Mouse (Mus musculus) limb, embryonic 14.5 days (tissue): ENCODE data around the gene Rsad2. TPM values are rescaled to one million over a fixed set of nuclear protein-coding genes. Genes with fewer than 3 reads are reported as not detected.
A peak's percentile ranks its signal among the peaks of the same experiment; 100 is the strongest.
"Not testable (repeated sequence)": the region's sequence is repeated elsewhere in the genome, so short reads cannot be mapped to it uniquely, and the experiment has no call there.

Experiments used
- ATAC-seq: fragments of 200-750 bp; cut with Nextera tagmentation; 2 replicates; pipeline ENCODE4 v1.8.0; 2017; ENCODE audit warnings: low read depth, moderate number of reproducible peaks, moderate TSS enrichment; ENCODE audit not compliant: low FRiP score
- DNase-seq: peaks from one replicate; pipeline ENCODE4 v3.0.0-alpha.2; 2015; ENCODE audit warnings: low spot score
- H3K27ac ChIP-seq: fragments of 300-500 bp; sonication (generic); replicated peaks from 2 replicates; pipeline ENCODE4 v1.5.1; 2014; ENCODE audit warnings: low read depth, mild to moderate bottlenecking, low read length, moderate library complexity, mixed read lengths
- H3K27me3 ChIP-seq: fragments of 300-500 bp; sonication (generic); 2 replicates; pipeline ENCODE4 v1.6.1; 2014; ENCODE audit warnings: low read length, mixed read lengths; ENCODE audit not compliant: control insufficient read depth, insufficient read depth
- H3K36me3 ChIP-seq: fragments of 300-500 bp; sonication (generic); 2 replicates; pipeline ENCODE4 v1.6.1; 2014; ENCODE audit warnings: mild to moderate bottlenecking, low read length, moderate library complexity, mixed read lengths; ENCODE audit not compliant: control insufficient read depth, insufficient read depth
- H3K4me1 ChIP-seq: fragments of 300-500 bp; sonication (generic); 2 replicates; pipeline ENCODE4 v1.6.1; 2014; ENCODE audit warnings: antibody characterized with exemption, low read length, mixed read lengths; ENCODE audit not compliant: control insufficient read depth, insufficient read depth
- H3K4me2 ChIP-seq: fragments of 300-500 bp; sonication (generic); replicated peaks from 2 replicates; pipeline ENCODE4 v1.6.1; 2014; ENCODE audit warnings: low read depth, mild to moderate bottlenecking, low read length, moderate library complexity; ENCODE audit not compliant: severe bottlenecking
- H3K4me3 ChIP-seq: fragments of 300-500 bp; sonication (generic); replicated peaks from 2 replicates; pipeline ENCODE4 v1.5.1; 2014; ENCODE audit warnings: low read length
- H3K9ac ChIP-seq: fragments of 300-500 bp; sonication (generic); 2 replicates; pipeline ENCODE4 v1.6.1; 2014; ENCODE audit warnings: mild to moderate bottlenecking, low read depth, low read length, moderate library complexity; ENCODE audit not compliant: severe bottlenecking
- H3K9me3 ChIP-seq: fragments of 300-500 bp; sonication (generic); 2 replicates; pipeline ENCODE4 v1.6.1; 2016; ENCODE audit warnings: low read length; ENCODE audit not compliant: control insufficient read depth
- POLR2A ChIP-seq: fragments of 200-500 bp; IDR thresholded peaks from 2 replicates; pipeline ENCODE4 v1.8.0; 2012; ENCODE audit warnings: inconsistent platforms, mild to moderate bottlenecking, moderate library complexity, borderline replicate concordance; ENCODE audit not compliant: insufficient read depth, insufficient read length; ENCODE audit errors: extremely low read depth
- WGBS: fragments of 180-500 bp; shearing (Covaris S2); extraction: QIAGEN DNeasy Blood & Tissue Kit; methylation state at CpG from one replicate; pipeline ENCODE4 v1.1.7; 2014; 5-methylcytosine and 5-hydroxymethylcytosine counted together
- polyA plus RNA-seq, 2 experiments: library from polyadenylated mRNA; depleted of rRNA in 1 of 2; stranded (reverse) in 1 of 2; unstranded in 1 of 2; fragments of >200 nt; fragmentation: Nextera tagmentation in 1 of 2; extraction: Ambion mirVana in 1 of 2; gene quantifications; 2 replicates each; pipeline versions ENCODE4 v1.2.1 to v1.2.3; 2012 to 2014

The Rsad2 gene
- 0.46 and 0.55 TPM in 2 replicates for polyA plus RNA-seq (2012; rRNA removed)
- 0.66 and 0.91 TPM in 2 replicates for polyA plus RNA-seq (2014; fragmentation: Nextera tagmentation; extraction: Ambion mirVana)

DNA sequence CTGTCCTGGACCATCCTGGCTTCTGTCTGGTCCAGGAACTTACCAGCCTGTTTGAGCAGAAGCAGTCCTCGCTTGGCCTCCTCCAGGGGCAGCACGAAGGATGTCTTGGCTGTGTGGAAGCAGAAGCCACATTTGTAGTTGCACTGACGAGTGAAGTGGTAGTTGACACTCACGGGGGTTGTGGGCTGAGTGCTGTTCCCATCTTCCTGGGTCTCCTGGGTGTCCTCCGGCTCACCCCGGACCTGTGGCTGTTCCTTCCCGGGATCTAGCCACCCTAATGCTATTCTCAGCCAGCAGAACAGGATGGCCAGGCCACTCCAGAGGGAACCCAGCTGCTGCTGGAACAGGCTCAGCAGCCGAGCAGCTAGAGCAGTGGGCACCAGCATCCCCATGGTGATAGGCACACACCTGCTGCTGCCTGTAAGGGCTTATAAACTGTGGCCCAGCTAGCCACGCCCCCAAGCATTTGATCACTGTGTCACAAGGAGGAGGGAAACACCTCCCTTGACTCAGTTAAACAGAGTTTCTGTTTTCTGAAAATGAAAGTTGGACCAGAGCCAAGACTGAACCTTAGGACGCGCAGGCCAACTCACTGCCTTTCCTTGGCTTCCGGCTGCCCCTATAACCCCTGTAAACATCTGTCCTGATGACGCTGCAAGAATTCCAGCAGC is at the start of gene Rsad2:
Rsad2 (minus strand) TSS at position 425 of the 671 bp plus-strand sequence.
- H3K4me1 ChIP-seq: peaks cover 14% of the 10 kb centered on the region; the same call in 1 of the 2 replicates
- no peak within 1 kb of the TSS for H3K4me3 ChIP-seq
- DNase-seq: peak; percentile 82
- H3K4me2 ChIP-seq: no peak within 1 kb of the TSS; the same call in 1 of the 2 replicates
- WGBS: 34% methylated on average over 13 of the region's 13 CpGs
- H3K36me3 ChIP-seq: no peaks in the 10 kb centered on the region
- no peaks in the 10 kb centered on the region for H3K27me3 ChIP-seq
- H3K9ac ChIP-seq: no peak within 1 kb of the TSS
- no peaks in the 10 kb centered on the region for H3K9me3 ChIP-seq
- no peak within 1 kb of the TSS for H3K27ac ChIP-seq
- ATAC-seq: peak; percentile 88
- TF ChIP-seq POLR2A: no peak

DNA sequence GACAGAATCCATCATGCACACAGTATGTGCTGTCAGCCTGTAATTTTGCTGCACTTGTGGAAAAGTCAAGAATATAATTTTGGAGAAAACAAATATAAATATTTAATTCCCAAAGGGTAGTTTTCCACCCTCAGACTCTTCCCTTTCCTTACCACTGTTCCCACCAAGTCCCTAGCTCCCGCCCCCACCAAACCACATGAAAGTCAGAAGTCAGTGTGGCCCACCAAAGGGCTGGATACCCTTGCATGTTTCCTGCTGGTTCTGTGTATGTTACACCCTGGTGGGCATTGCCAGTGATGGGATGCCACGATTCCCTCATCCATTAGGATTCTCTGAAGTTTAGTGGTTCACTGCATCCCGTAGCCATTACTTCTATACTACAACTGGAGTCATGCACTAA is 44.8 kb upstream of the Rsad2 start:
- Histone ChIP-seq H3K4me2 (no peak overlapping the region), H3K27ac (no peak overlapping the region), H3K9me3 (no peaks in the 10 kb centered on the region), H3K9ac (no peak overlapping the region), H3K27me3 (no peaks in the 10 kb centered on the region), H3K4me1 (no peaks in the 10 kb centered on the region), H3K4me3 (no peak overlapping the region), H3K36me3 (no peaks in the 10 kb centered on the region)
- TF ChIP-seq POLR2A: no peak
- no peak for ATAC-seq
- DNase-seq: no peak
- WGBS: 88% methylated on average over 3 of the region's 3 CpGs

DNA sequence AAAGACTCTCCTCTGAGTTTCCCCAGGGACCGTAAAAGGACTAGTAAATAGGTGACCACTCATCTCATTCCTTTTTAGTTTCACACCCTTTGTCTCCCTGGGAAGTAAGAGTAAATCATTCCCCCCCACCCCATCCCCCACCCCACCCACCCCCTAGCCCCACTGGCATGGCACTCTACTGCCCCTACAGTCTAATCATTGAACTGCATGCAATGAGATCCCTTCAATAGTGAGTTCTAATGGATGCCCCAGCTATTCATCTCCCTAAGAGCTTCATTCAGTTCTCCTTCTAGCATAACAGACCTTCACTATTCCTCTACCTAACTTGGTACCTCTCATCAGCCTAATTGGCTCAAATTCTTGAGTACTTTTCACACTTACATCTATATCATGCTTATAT is 33.7 kb upstream of the Rsad2 start:
- no peak for TF ChIP-seq POLR2A
- ATAC-seq: no peak

DNA sequence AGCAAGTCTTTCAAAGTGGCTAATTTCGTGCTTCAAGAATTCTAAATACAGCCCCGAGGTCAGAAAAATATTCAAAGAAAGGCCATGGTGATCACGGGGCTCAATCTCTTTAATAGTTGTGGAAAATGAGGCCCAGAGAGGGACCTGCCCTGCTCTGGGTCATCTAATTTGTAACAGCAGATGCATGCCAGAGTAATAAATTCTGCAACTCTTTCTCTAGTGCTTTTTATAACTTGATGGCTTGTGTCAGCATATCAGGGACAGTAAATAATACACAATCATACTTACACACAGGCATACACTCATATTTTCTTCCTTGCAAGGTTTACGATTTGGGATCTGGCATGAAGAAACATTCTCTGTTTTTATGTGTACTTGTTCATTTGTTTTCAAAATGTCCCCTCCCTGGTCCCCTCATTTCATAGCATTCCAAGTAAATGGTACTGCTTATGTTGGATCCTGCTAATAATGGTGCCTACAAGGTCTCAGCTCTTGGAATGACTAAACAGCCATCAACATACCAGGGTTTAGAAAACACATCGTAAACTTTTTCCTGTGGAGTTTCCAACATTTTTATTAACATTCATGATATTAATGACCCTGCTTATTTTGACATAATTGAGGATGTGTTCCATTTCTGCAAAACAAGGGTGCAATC is 32.5 kb upstream of the Rsad2 start:
- Histone ChIP-seq H3K9me3 (no peaks in the 10 kb centered on the region), H3K9ac (no peak overlapping the region), H3K4me2 (peak overlapping the region; percentile 22), H3K36me3 (no peaks in the 10 kb centered on the region), H3K27me3 (no peaks in the 10 kb centered on the region), H3K27ac (no peak overlapping the region), H3K4me3 (no peak overlapping the region), H3K4me1 (peaks cover 8% of the 10 kb centered on the region)
- TF ChIP-seq POLR2A: no peak
- ATAC-seq (peak; percentile 72; the same call in 1 of the 2 replicates), DNase-seq (peak; percentile 28)
- WGBS: 19% methylated on average over 5 of the region's 5 CpGs

More for the DNA sequence above, 33.7 kb upstream of the Rsad2 start:
- peaks cover 13% of the 10 kb centered on the region for H3K4me1 ChIP-seq
- H3K27ac ChIP-seq: no peak overlapping the region
- no peak overlapping the region for H3K9ac ChIP-seq
- H3K36me3 ChIP-seq: no peaks in the 10 kb centered on the region
- H3K4me2 ChIP-seq: no peak overlapping the region
- H3K4me3 ChIP-seq: no peak overlapping the region
- DNase-seq: no peak
- H3K9me3 ChIP-seq: no peaks in the 10 kb centered on the region
- no peaks in the 10 kb centered on the region for H3K27me3 ChIP-seq
- WGBS: 96% methylated on average over 1 of the region's 1 CpGs

DNA sequence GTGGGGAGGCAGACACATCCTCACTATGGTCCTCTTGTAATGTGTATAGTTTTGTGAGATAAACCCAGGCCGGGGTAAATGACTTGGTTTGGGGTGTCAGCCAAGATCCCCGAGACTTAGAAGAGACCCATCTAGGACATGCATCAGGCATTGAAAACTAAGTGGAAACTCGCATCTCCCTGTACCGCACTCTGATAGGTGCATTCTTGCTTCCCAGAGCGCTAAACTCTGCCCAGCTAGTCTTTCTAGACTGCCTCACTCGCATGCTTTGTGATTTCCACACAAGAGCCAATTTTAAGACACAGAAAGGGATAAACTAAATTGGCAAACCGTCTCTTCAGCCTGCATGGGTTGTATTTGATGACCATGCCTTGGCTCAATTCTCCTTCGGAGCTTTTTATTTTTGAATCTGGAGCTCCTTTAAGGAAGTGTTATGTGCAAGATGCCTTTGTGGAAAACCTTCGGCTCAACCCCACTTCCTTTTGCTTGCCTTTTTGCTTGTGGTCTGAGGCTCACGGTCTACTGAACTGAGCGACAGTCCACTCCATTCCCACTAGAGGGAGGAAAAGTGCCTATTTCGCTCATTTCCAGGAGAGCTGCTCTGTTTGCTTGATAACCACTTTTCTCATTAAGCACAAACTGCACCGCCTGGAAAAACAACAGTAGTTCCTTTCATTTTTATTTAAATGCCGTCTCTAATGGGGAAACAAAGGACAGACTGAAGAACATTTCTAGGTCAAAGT is 31.8 kb upstream of the Rsad2 start:
- peak; percentile 60 for ATAC-seq
- H3K9ac ChIP-seq: no peak overlapping the region
- H3K4me1 ChIP-seq: peaks cover 8% of the 10 kb centered on the region
- H3K36me3 ChIP-seq: no peaks in the 10 kb centered on the region
- no peaks in the 10 kb centered on the region for H3K9me3 ChIP-seq
- H3K27ac ChIP-seq: 0 out of 2 replicates have a peak overlapping the region, but pooled peaks have one; percentile 43
- no peak for TF ChIP-seq POLR2A
- no peak overlapping the region for H3K4me3 ChIP-seq
- 39% methylated on average over 14 of the region's 14 CpGs for WGBS
- peak; percentile 79 for DNase-seq
- H3K4me2 ChIP-seq: peak overlapping the region; percentile 22
- H3K27me3 ChIP-seq: no peaks in the 10 kb centered on the region

DNA sequence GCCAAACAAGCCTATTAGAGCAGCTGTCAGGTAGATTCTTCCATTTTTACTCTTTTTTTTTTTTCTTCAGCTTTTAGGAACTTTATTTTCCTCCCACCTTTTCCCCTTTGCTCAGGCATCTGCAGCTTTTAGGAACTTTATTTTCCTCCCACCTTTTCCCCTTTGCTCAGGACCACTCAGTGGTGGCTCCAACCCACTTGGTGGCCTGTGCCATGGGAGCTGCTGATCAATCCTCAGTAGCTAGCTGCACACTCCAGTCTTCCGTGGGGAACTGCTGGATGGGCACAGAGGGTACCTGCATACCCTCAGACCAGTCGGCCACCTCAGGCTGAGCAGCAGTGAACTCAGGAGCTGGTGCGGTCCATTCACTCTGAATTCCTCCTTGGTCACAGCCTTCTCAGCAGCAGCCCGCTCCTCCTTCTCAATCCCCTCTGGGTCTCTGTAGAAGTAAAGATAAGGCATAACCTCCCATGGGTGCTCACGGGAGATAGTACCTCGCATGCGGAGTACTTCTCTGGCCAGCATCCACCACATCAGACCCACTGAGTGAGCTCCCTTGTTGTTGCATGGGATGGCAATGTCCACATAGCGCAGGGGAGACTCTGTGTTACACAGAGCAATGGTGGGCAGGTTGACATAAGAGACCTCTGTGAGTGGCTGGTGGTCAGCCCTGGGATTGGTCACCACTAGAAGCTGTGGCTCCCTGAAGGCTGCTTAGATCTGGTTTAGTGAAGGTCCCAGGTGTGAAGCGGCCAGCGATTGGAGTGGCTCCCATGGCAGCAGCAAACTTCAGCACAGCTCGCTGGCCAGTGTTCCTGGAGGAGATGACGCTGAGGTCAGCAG is 29.7 kb upstream of the Rsad2 start:
- not testable (repeated sequence) for H3K27ac ChIP-seq, DNase-seq, H3K4me3 ChIP-seq, H3K4me2 ChIP-seq, H3K36me3 ChIP-seq, H3K4me1 ChIP-seq, H3K9me3 ChIP-seq, H3K27me3 ChIP-seq, ATAC-seq, H3K9ac ChIP-seq
- WGBS: 89% methylated on average over 12 of the region's 12 CpGs
